8 mouse cellular contexts compared by ENCODE assay signal in the genomic region with DNA sequence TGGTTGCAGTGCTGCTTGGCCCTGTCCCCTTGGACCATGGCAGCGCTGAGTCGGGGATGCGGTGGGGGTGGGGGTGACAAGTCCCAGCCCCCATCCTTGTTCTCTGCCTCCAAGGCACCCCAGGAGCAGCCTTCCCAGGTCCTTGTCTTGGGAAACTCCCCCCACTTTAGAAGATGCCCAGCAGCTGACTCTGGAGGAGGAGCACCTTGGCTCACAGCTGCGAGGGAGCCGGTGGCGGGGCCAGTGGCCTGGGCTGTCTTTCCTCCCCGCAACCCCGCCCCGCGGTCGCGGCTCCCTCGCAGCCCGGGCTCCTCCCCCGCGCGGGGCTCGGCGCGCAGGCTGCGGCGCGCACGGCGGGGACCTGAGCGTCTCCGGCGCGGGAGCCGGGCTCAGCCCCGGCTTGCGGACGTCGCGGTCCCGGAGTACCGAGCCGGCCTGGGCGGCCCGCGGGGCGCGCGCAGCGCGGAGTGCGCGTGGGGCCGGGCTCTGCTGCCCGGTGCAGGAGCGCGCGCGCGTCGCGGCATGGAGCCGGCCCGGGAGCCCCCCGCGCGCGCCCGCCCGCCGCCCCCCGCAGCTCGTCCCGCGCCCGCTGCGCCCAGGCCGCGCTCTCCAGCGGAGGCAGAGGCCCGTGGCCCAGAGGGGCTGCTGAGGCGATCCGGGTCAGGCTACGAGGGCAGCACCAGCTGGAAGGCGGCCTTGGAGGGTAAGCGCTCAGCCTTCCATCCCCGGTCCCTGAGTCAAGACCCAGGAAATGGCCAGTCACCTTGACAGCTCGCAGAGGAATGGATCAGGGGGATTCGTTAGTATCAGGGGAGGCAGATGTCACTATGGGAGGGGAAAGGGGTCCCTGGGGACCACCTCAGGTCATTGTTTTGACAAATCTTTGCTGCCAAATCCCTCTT. TPM values are rescaled to one million over a fixed set of nuclear protein-coding genes. Genes with fewer than 3 reads are reported as not detected.
DNase-seq lines count a peak whose midpoint lies in the region; ATAC-seq and TF ChIP-seq lines count a peak whose summit lies in the region.

A gene (plus strand): TSS at position 356 of the 902 bp plus-strand sequence.

- TF ChIP-seq CTCF in E14TG2a.4 (conservative IDR thresholded peaks at IDR 0.05; ENCODE audit: low read length), result no peak
- no peak for TF ChIP-seq CTCF in small intestine, adult 2 months (IDR thresholded peaks at IDR 0.05; ENCODE audit: extremely low read depth, insufficient read length, insufficient replicate concordance, low read depth, low read length)

- H3K4me1 ChIP-seq in E14TG2a.4 (replicated peaks; ENCODE audit: low read depth, low read length), result peaks cover 12% of the 10 kb centered on the region; the same call in 1 of the 2 replicates
- H3K4me1 ChIP-seq in midbrain, embryonic 11.5 days (ENCODE audit: control insufficient read depth, insufficient read depth, low read length), result peaks cover 6% of the 10 kb centered on the region
- peaks cover 4% of the 10 kb centered on the region; the same call in 1 of the 2 replicates for H3K4me1 ChIP-seq in small intestine, adult 2 months (ENCODE audit: control insufficient read depth, insufficient read depth, insufficient read length, low read length)

- peak; percentile 33 for DNase-seq in R1 (ENCODE audit: low read depth, low spot score)
- DNase-seq in embryo, embryonic 11 days, result peak; percentile 79
- DNase-seq in heart, postnatal 4 days, result peak; percentile 47
- peak; percentile 51 to 72 for DNase-seq in left cerebral cortex, adult 18-20 months (ENCODE audit: low spot score in 2 of 2)
- peak; percentile 94 for DNase-seq in midbrain, embryonic 11.5 days (ENCODE audit: low spot score, missing footprints)
- no peak for DNase-seq in thymus, adult 18-20 months

- peak within 1 kb of the TSS; percentile 79 for H3K4me3 ChIP-seq in E14TG2a.4 (replicated peaks; ENCODE audit: low read length)
- H3K4me3 ChIP-seq in midbrain, embryonic 11.5 days (ENCODE audit: low read depth, low read length), result peak within 1 kb of the TSS; percentile 61
- peak within 1 kb of the TSS; percentile 36 for H3K4me3 ChIP-seq in small intestine, adult 2 months (ENCODE audit: low read depth, low read length)

- H3K9me3 ChIP-seq in E14TG2a.4 (ENCODE audit: low read length), result no peaks in the 10 kb centered on the region
- no peaks in the 10 kb centered on the region for H3K9me3 ChIP-seq in midbrain, embryonic 11.5 days (ENCODE audit: control insufficient read depth, low read length)

- WGBS in midbrain, embryonic 11.5 days, result under 1% methylated on average over 59 of the region's 84 CpGs
- WGBS in small intestine, adult 2 months, result 1% methylated on average over 84 of the region's 84 CpGs

- peak within 1 kb of the TSS; percentile 55 for H3K9ac ChIP-seq in midbrain, embryonic 11.5 days (ENCODE audit: low read length)

- ATAC-seq in midbrain, embryonic 11.5 days (ENCODE audit: low FRiP score), result peak; percentile 85

- H3K4me2 ChIP-seq in midbrain, embryonic 11.5 days, result peak within 1 kb of the TSS; percentile 77

- TF ChIP-seq POLR2A in small intestine, adult 2 months (IDR thresholded peaks at IDR 0.05; ENCODE audit: low read depth, low read length), result no peak

- no peaks in the 10 kb centered on the region for H3K36me3 ChIP-seq in E14TG2a.4 (ENCODE audit: insufficient read depth, low read length)
- H3K36me3 ChIP-seq in midbrain, embryonic 11.5 days (ENCODE audit: control insufficient read depth, insufficient read depth, low read length), result no peaks in the 10 kb centered on the region
- no peaks in the 10 kb centered on the region for H3K36me3 ChIP-seq in small intestine, adult 2 months (ENCODE audit: control insufficient read depth, insufficient read depth, low read length)

- no peak within 1 kb of the TSS for H3K27ac ChIP-seq in midbrain, embryonic 11.5 days (ENCODE audit: low read depth, low read length)
- H3K27ac ChIP-seq in small intestine, adult 2 months (ENCODE audit: insufficient read depth, low read depth, low read length), result no peak within 1 kb of the TSS

- peaks cover 89% of the 10 kb centered on the region for H3K27me3 ChIP-seq in E14TG2a.4 (ENCODE audit: insufficient read depth, low read length)
- peaks cover 14% of the 10 kb centered on the region for H3K27me3 ChIP-seq in midbrain, embryonic 11.5 days (ENCODE audit: control insufficient read depth, insufficient read depth, low read length)
- H3K27me3 ChIP-seq in small intestine, adult 2 months (ENCODE audit: control insufficient read depth, insufficient read depth, low read length), result peaks cover 26% of the 10 kb centered on the region

RNA-seq across cellular contexts. Expression of the gene that starts here (rescaled TPM):
- 1 to 10 TPM; 4.8 to 4.9 TPM for total RNA-seq in heart, postnatal 4 days (2021)
- 10 to 100 TPM; 59.8 to 63.5 TPM for total RNA-seq in left cerebral cortex, adult 18-20 months (2021)
- polyA plus RNA-seq in midbrain, embryonic 11.5 days (2014; fragmentation: Nextera tagmentation; extraction: Ambion mirVana), result 2.1 and 2.2 TPM in 2 replicates
- 0.41 and 0.53 TPM in 2 replicates for polyA plus RNA-seq in small intestine, adult 2 months (2012; rRNA removed)

Comparison
In these comparisons a context has a peak if more than half of its experiments do, and no peak if none do; other contexts are left out.
1. RNA of the gene that starts here (total RNA-seq): 59.8 to 63.5 TPM in left cerebral cortex, adult 18-20 months; 4.8 to 4.9 TPM in heart, postnatal 4 days; every median in the first group is over 10 times any median in the second.
2. DNase-seq: peak in R1 (single experiment), embryo, embryonic 11 days (single experiment), heart, postnatal 4 days (single experiment), left cerebral cortex, adult 18-20 months (2 of 2) and midbrain, embryonic 11.5 days (single experiment); none in thymus, adult 18-20 months (0 of 2).
3. Peak in every context shown above with its lines, with median percentiles within 50 percentile points of each other: H3K4me3 ChIP-seq.